Mouse (Mus musculus) Muller cell, postnatal 12 days (primary cell): Measurements from ENCODE around the gene Frat1.
A peak's percentile ranks its signal among the peaks of the same experiment; 100 is the strongest.
"Not testable (repeated sequence)": the region's sequence is repeated elsewhere in the genome, so short reads cannot be mapped to it uniquely, and the experiment has no call there.

Experiments used
- DNase-seq: peaks from one replicate; pipeline ENCODE4 v3.0.0-alpha.2; 2015; ENCODE audit errors: inconsistent ontology term

The Frat1 gene

GRCm38 (mm10) chr19:41842196-41842595, 12.4 kb downstream of the Frat1 start:
- DNase-seq, result no peak

DNA sequence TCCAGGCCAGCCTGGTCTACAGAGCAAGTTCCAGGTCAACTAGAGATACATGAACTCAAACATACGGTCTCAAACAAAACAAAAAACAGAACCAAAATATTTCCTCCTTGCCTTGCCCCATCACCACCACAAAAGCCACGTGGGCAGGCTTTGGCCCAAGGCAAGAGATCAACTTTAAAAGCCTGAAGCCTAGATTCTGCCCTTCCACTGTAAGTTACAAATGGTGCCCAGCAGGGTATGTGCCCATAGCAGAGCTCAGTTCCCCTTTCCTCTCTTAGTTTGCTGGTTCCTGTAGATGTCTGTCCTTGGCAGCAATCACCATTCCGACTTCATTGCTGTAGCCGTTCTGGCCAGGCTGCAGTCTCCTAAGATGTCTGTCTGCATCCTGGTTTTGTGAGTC, 12.9 kb downstream of the Frat1 start:
- no peak for DNase-seq

GRCm38 (mm10) chr19:41844345-41844744, 14.6 kb downstream of the Frat1 start:
- no peak for DNase-seq

DNA sequence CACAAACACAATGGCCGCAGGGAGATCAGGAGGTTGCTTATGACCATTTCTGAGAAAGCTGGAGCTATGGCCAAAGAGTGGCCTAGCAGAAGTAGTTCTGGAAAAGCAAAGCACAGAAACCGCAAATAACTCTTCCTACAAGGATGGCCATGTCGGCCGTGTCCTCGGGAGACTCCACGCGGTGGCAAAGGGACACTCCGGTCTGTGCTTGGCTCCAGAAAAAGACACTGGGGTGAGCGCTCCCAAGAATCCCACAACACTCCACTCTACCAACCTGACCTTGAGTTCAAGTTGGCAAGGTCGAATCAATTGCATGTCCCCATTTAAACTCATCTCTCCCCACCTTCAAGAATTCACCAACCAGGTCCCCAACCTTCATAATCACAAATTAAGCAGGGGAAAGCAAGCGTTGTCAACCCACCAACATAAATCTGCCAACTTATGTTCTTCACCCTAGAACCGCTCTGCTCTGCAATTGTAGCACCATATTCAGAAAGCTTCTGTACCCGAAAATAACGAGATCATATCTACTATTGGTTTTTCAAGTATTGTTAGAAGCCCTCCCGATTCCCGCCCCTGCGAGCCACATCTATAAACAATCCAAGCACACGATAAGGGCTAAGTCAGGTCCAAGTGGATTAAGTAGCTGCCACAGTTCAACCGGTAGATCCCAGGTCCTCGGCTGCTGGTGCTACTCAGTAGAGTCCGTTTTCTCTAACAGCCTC, 16.8 kb downstream of the Frat1 start:
- peak; percentile 54 for DNase-seq

- peak; percentile 65 for DNase-seq
Observed at GRCm38 (mm10) chr19:41847091-41847581, 17.4 kb downstream of the Frat1 start.

DNA sequence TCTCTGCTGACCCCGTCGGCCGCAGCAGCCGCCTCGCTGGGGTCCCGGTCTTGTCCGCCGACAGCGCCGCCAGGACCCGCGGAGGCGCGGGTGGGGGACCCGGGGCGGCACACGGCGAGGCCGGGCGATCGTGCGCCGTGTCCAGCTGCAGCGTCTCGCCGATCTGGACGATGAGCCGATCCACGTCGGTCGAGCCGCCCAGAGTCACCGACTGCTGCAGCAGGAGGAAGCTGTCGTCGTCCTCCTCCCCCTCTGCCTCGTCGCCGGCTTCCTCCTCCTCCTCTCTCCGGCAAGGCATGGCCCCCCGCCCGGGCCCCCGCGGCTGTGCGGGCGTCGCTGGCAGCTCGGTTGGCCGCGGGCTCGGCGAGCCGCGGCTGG, 17.8 kb downstream of the Frat1 start:
- not testable (repeated sequence) for DNase-seq

DNA sequence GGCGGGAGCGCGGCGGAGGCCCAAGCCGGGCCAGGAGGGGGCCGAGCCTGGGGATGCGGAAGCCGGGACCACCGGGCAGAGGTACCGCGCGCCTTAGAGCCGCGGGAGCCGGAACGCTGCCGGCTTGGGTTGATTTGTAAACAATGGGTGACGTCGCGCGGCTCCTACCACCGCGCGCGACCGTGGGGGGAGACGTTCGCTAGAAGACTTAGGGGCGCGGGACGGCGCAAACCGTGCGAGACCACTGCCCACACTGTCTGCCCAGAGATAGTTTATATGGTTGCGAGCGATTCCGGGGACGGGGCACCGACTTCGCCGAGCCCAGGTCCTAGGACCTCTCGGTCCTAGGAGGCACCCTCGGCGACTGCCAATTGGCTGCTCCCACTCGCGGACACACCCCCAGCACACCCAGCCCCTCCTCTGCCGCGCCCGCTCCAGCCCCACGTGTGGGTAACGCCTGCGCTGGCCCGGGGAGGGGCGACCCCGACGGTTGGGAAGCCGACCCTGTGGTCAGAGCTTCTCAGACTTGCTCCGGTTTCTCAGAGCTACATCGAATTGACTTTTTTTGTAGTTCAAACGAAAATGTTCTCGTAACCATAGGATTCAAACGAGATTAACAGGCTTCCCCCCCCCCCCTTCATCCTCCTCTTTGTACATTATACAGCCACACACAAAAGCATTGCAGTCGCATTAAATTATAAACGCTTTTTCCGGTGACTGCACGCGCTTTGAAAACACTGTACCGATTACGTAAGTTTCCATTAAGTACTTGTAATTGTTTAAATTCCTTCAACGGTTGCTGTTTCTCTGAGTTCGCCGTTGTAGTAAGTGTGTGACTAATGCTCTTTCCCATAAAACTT, 18.5 kb downstream of the Frat1 start, which contains the start of gene Frat2:
TSS of gene Frat2 (minus strand) at position 141 of the 860 bp plus-strand sequence.
- peak; percentile 98 for DNase-seq

DNA sequence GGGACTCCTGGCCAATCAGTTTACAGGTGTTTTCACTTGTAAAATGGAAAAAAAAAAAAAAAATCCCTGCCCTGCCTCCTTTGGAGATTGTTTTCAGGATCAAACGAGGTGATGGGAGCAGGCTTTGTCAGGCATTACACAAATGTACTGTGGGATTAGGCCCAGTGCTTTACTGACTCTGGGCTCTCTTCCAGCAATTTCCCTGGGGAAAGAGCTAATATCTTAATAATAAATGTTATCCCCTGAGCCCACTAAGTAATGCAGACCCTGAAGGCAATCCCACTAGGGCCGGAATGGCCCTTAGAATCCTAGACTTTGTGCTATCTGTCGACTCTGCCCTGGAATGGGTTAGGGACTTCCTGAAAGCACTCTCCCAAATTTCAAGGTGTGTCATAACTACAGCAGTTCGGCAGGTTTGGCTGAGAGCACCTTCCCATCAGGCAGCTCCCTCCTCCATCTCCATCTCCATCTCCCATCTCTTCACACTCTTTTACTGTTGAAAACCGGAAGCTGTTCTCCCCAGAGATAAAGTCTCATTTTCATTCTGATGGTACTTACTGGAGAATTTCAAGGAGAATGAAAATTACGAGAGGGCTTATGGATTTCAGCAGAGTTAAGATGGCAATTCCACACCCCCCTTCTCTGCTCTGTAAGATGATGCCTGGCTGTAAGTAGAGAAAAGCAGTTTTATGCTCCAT, 20.4 kb downstream of the Frat1 start:
- no peak for DNase-seq

DNA sequence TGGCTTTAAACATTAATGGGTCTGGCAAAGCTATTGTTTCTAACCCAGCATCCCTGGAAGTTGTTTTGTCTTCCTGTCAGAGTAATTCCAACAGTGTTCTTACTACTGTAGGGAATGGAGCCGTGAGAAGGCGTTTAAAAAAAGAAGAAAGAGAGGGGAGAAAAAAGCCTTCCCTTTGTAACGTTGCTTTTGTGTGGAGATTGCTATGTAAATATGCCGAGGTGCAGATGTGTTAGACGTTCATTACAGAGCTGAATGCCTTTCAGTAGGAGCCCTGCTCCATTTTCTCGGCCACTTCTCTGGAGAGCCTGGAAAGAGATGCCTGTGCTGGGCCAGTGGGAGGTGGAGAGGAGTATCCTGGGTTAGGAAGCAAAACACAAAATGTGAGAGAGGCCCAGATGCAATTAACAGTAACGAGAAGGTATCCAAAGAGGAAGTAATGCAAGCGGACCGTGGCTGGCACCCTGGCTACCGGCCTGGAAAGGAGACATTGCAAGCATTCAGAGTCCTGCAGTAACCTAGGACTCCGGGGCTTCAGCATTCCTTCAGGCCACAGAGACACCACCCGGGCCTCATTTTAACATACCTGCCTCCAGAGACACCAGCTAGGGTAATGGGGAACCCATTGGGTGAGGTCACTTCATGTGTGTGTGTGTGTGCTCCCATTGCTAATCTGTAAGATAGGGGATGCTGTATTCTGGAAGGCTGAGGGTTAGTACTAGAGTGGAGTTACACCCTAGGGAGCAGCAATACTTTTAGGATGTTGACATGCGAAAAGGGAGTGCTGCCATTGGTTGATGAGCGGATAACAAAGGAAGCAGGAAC, 21.2 kb downstream of the Frat1 start:
- peak; percentile 81 for DNase-seq

- no peak for DNase-seq
Observed at GRCm38 (mm10) chr19:41852423-41852822, 22.7 kb downstream of the Frat1 start.

- peak; percentile 19 for DNase-seq
Observed at GRCm38 (mm10) chr19:41857086-41857762, 27.5 kb downstream of the Frat1 start.

- no peak for DNase-seq
Observed at GRCm38 (mm10) chr19:41857816-41858310, 28.1 kb downstream of the Frat1 start.

GRCm38 (mm10) chr19:41866707-41867106, 36.9 kb downstream of the Frat1 start:
- DNase-seq, result no peak

GRCm38 (mm10) chr19:41869296-41869695, 39.5 kb downstream of the Frat1 start:
- DNase-seq, result no peak

DNA sequence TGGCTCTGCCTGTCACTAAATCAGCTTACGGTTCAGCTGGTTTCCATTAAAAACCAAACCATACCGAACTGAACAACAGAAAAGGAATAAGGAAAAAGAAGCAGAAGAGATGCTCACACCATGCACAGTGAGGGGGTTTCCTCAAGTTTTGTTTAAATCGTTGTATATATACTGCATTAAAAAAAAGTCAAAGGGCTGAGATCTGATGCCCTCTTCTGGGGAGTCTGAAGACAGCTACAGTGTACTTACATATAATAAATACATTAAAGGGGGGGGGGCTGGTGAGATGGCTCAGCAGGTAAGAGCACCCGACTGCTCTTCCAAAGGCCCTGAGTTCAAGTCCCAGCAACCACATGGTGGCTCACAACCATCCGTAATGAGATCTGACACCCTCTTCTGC, 40.2 kb downstream of the Frat1 start:
- not testable (repeated sequence) for DNase-seq

- no peak for DNase-seq
Observed at GRCm38 (mm10) chr19:41872285-41872684, 42.5 kb downstream of the Frat1 start.

GRCm38 (mm10) chr19:41874356-41874755, 44.6 kb downstream of the Frat1 start:
- DNase-seq, result no peak

DNA sequence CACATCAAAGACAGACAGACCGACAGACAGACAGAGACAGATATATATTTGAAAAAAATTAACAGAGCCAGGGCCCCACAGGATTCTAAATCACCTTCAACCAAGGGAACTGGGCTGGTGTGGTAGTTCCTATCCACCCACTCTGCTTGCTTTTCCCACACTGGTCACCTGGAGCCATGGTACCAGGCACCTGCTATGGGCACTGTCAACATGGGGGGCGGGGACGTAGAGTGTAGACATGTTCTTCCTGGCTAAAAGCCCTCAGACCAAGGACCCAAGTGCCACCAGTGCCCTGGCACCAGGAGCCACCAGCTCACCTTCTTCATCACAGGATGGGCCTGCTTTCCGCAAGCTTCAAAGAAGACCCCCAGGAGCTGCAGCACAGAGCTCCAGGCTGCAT, 52.1 kb downstream of the Frat1 start:
- no peak for DNase-seq
